Mouse (Mus musculus): ENCODE measurements around the gene Vps39. TPM values are rescaled to one million over a fixed set of nuclear protein-coding genes. Genes with fewer than 3 reads are reported as not detected.

The Vps39 gene
- polyA plus RNA-seq, 1 experiment: 12.8 TPM

DNA sequence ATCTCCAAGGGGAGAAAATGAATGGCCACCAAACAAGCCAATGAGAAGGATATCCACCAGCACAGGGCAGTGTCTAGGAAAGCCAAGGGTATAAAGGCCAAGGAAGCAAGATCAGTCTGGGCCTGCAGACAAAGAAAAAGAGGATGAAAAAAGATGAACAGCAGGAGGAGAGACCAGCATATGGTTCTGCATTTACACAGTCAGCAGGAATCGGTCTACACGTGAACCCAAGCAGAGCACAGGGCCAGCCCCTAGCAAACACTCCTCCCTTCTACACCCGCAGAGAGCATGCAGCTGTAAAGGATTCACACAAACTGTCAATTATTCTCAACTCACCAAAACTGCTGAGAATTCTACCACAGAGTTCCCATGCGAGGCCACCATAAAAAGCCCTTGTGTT is 20.9 kb upstream of the Vps39 start:
- Histone ChIP-seq H3K36me3 (ENCODE audit: control insufficient read depth, insufficient read depth, low read length) (peaks cover 53% of the 10 kb centered on the region), H3K4me1 (ENCODE audit: control insufficient read depth, insufficient read depth, insufficient read length, low read length) (no peaks in the 10 kb centered on the region), H3K4me3 (ENCODE audit: low read depth, low read length) (no peak overlapping the region), H3K27me3 (ENCODE audit: control insufficient read depth, insufficient read depth, low read length) (no peaks in the 10 kb centered on the region), H3K27ac (ENCODE audit: insufficient read depth, low read depth, low read length) (no peak overlapping the region)
- no peak for TF ChIP-seq POLR2A (IDR thresholded peaks at IDR 0.05; ENCODE audit: low read depth, low read length)
- no peak for TF ChIP-seq CTCF (IDR thresholded peaks at IDR 0.05; ENCODE audit: extremely low read depth, insufficient read length, insufficient replicate concordance, low read depth, low read length)
- 90% methylated on average over 4 of the region's 4 CpGs for WGBS

DNA sequence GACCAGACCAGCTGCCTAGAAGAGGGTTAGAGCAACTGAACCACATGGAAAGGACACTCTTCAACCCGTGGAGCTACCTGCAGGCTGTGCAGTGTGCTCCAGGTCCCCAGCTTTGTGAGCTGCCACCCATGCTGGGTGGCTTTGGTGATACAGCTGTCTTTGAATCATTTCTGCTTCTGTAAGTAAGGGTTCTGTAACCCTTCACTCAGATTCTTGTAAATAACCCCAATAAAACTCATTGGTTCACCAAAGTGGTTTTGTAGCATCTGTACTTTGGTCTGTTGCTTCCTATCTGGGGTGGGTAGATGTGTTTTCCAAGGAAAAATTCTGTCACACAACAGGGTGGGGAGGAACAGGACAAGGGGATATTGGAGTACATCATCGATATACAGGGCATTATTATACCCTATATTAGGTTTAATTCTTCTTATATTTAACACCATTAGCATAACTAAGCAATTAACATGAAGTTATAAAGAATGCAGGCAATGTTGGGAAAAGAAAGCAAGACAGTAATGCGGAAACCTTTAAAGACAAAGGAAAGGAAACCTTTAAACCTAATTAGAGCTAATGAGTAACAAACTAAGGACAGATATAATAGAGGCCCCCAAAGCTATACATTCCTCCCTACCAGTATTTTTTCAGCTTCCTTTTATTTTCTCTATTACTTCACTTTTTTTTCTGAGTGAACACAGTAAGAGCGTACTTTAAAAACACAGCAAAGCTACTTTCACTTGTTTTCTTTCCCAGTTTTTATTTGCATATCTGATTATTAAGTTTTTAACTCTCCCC is 14.7 kb upstream of the Vps39 start:
- Histone ChIP-seq H3K27me3 (ENCODE audit: control insufficient read depth, insufficient read depth, low read length) (no peaks in the 10 kb centered on the region), H3K27ac (ENCODE audit: insufficient read depth, low read depth, low read length) (no peak overlapping the region), H3K36me3 (ENCODE audit: control insufficient read depth, insufficient read depth, low read length) (peaks cover 62% of the 10 kb centered on the region), H3K4me3 (ENCODE audit: low read depth, low read length) (no peak overlapping the region), H3K4me1 (ENCODE audit: control insufficient read depth, insufficient read depth, insufficient read length, low read length) (no peaks in the 10 kb centered on the region)
- 62% methylated on average over 4 of the region's 4 CpGs for WGBS
- TF ChIP-seq POLR2A (IDR thresholded peaks at IDR 0.05; ENCODE audit: low read depth, low read length): no peak
- no peak for TF ChIP-seq CTCF (IDR thresholded peaks at IDR 0.05; ENCODE audit: extremely low read depth, insufficient read length, insufficient replicate concordance, low read depth, low read length)

DNA sequence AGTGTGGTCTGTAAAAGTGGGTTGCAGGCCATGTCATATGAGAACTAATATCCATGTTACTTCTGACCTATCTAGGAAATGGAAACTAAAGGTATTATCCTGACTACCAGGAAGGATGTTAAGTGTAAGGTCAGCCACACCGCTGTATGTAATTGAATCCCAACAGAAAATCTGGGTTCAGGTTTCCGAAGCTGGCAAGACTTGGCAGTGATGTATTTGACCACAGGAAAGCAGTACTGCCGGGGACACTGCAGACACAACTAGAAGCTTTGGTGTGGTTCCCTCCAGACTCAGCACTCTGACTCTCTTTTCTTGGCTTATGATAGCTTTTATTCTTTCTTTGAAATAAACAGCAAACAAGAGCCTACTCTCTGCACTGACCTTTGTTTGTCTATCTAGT is 13.6 kb upstream of the Vps39 start:
- TF ChIP-seq POLR2A (IDR thresholded peaks at IDR 0.05; ENCODE audit: low read depth, low read length) (no peak), CTCF (IDR thresholded peaks at IDR 0.05; ENCODE audit: extremely low read depth, insufficient read length, insufficient replicate concordance, low read depth, low read length) (no peak)

DNA sequence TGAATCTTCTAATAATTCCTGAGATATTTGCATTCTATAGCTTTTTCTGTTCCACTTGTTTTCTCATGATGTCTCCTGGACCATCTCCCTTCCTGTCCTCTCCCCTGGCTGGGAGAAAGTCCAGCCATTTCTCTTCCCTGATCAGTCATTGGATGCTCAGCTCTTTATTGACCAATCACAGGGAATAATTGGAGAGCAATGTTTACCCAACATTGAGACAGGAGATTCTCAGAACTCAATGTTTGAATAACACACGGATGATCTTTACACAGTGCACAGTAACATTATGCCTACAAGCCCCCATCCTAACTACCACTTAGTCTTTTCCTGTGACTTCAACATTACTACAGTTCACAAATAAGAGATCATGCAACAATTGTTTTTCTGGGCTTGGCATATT is 7.5 kb upstream of the Vps39 start:
- no peaks in the 10 kb centered on the region for H3K27me3 ChIP-seq (ENCODE audit: control insufficient read depth, insufficient read depth, low read length)
- WGBS: 37% methylated on average over 1 of the region's 1 CpGs
- peaks cover 56% of the 10 kb centered on the region for H3K36me3 ChIP-seq (ENCODE audit: control insufficient read depth, insufficient read depth, low read length)
- TF ChIP-seq POLR2A (IDR thresholded peaks at IDR 0.05; ENCODE audit: low read depth, low read length): no peak
- no peak for TF ChIP-seq CTCF (IDR thresholded peaks at IDR 0.05; ENCODE audit: extremely low read depth, insufficient read length, insufficient replicate concordance, low read depth, low read length)
- H3K4me1 ChIP-seq (ENCODE audit: control insufficient read depth, insufficient read depth, insufficient read length, low read length): no peaks in the 10 kb centered on the region
- H3K27ac ChIP-seq (ENCODE audit: insufficient read depth, low read depth, low read length): no peak overlapping the region
- H3K4me3 ChIP-seq (ENCODE audit: low read depth, low read length): no peak overlapping the region

More for the DNA sequence above, 13.6 kb upstream of the Vps39 start:
- Histone ChIP-seq H3K4me1 (ENCODE audit: control insufficient read depth, insufficient read depth, insufficient read length, low read length) (no peaks in the 10 kb centered on the region), H3K36me3 (ENCODE audit: control insufficient read depth, insufficient read depth, low read length) (peaks cover 64% of the 10 kb centered on the region), H3K4me3 (ENCODE audit: low read depth, low read length) (no peak overlapping the region), H3K27ac (ENCODE audit: insufficient read depth, low read depth, low read length) (no peak overlapping the region), H3K27me3 (ENCODE audit: control insufficient read depth, insufficient read depth, low read length) (no peaks in the 10 kb centered on the region)
- 93% methylated on average over 3 of the region's 3 CpGs for WGBS

DNA sequence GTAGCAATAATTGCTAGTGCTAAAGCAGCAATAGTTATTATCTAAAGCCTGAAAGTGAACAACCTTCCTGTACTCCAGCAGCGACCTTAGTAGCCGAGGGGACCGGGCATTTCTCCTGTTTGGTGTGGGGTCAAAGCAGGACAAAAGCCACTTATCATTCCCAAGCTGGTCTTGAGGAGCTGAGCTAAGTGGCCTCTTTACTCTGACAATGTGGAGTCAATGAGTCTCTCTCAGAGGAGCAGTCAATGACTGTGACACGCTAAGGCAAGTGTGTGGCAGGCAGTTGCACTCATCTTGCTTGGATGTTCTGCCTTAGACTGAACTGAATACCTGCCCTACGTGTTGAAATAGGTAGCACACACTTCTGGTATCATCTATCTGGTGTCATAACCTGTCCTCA is 1.6 kb downstream of the Vps39 start:
- WGBS: 75% methylated on average over 5 of the region's 5 CpGs
- H3K4me3 ChIP-seq (ENCODE audit: low read depth, low read length): no peak overlapping the region
- H3K4me1 ChIP-seq (ENCODE audit: control insufficient read depth, insufficient read depth, insufficient read length, low read length): peaks cover 4% of the 10 kb centered on the region; the same call in 1 of the 2 replicates
- no peaks in the 10 kb centered on the region for H3K27me3 ChIP-seq (ENCODE audit: control insufficient read depth, insufficient read depth, low read length)
- H3K27ac ChIP-seq (ENCODE audit: insufficient read depth, low read depth, low read length): no peak overlapping the region
- H3K36me3 ChIP-seq (ENCODE audit: control insufficient read depth, insufficient read depth, low read length): peaks cover 12% of the 10 kb centered on the region
- TF ChIP-seq CTCF (IDR thresholded peaks at IDR 0.05; ENCODE audit: extremely low read depth, insufficient read length, insufficient replicate concordance, low read depth, low read length): no peak
- TF ChIP-seq POLR2A (IDR thresholded peaks at IDR 0.05; ENCODE audit: low read depth, low read length): no peak

DNA sequence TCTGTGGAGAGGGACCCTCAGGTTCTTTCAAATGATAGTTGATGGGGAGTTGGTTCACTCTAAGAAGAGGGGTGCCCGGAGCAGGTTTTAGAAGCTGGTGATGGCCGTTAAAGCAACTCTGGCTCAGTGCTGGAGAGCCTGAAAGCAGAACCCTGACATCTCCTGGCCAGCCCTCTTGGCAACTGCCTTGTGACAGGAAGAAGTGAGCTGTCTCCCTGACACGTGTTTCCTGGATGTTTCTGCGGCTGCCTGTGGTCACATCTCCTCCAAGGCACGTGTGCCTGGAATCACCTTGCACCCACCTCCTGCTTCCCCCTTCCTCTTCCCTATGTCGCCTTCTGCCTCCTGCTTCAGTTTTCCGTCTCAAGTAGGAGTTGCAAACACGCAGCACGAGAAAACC is 4.8 kb downstream of the Vps39 start:
- Histone ChIP-seq H3K36me3 (ENCODE audit: control insufficient read depth, insufficient read depth, low read length) (peaks cover 32% of the 10 kb centered on the region), H3K27me3 (ENCODE audit: control insufficient read depth, insufficient read depth, low read length) (no peaks in the 10 kb centered on the region), H3K27ac (ENCODE audit: insufficient read depth, low read depth, low read length) (no peak overlapping the region), H3K4me1 (ENCODE audit: control insufficient read depth, insufficient read depth, insufficient read length, low read length) (peaks cover 4% of the 10 kb centered on the region; the same call in 1 of the 2 replicates), H3K4me3 (ENCODE audit: low read depth, low read length) (no peak overlapping the region)
- no peak for TF ChIP-seq CTCF (IDR thresholded peaks at IDR 0.05; ENCODE audit: extremely low read depth, insufficient read length, insufficient replicate concordance, low read depth, low read length)
- TF ChIP-seq POLR2A (IDR thresholded peaks at IDR 0.05; ENCODE audit: low read depth, low read length): no peak
- 65% methylated on average over 9 of the region's 9 CpGs for WGBS

DNA sequence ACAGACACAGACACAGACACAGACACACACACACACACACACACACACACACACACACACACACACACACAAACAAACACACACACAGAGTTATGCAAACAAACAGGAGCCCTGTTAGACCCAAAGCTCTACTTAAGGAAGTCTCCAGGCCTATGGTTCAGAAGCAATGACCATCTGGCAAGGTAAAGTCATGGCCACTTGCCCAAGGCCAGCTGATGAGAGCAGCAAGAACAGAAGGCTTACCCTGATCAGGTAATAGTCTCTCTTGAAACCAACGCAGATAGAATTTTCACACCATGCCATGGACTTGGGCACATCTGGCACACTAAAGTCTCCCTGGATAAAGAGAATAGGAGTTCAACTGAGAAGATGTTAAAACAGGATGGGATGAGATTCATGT is 11.2 kb downstream of the Vps39 start:
- Histone ChIP-seq H3K27ac (ENCODE audit: insufficient read depth, low read depth, low read length) (no peak overlapping the region), H3K36me3 (ENCODE audit: control insufficient read depth, insufficient read depth, low read length) (peaks cover 65% of the 10 kb centered on the region), H3K27me3 (ENCODE audit: control insufficient read depth, insufficient read depth, low read length) (no peaks in the 10 kb centered on the region), H3K4me1 (ENCODE audit: control insufficient read depth, insufficient read depth, insufficient read length, low read length) (no peaks in the 10 kb centered on the region), H3K4me3 (ENCODE audit: low read depth, low read length) (no peak overlapping the region)
- WGBS: 77% methylated on average over 1 of the region's 1 CpGs
- TF ChIP-seq CTCF (IDR thresholded peaks at IDR 0.05; ENCODE audit: extremely low read depth, insufficient read length, insufficient replicate concordance, low read depth, low read length) (no peak), POLR2A (IDR thresholded peaks at IDR 0.05; ENCODE audit: low read depth, low read length) (no peak)

Measured in small intestine, adult 2 months (tissue).